Mouse (Mus musculus) heart, adult 2 months (tissue): ENCODE data around the gene Ninj1.

Source experiments
- CTCF ChIP-seq: fragments of 200-600 bp; IDR thresholded peaks from 2 replicates; pipeline ENCODE4 v1.8.1; 2022; ENCODE audit warnings: antibody characterized with exemption, mild to moderate bottlenecking, moderate library complexity
- EP300 ChIP-seq: fragments of 200-500 bp; IDR thresholded peaks from 2 replicates; pipeline ENCODE4 v1.6.1; 2011; ENCODE audit warnings: low read depth, low read length, control low read depth; ENCODE audit not compliant: insufficient read depth
- POLR2A ChIP-seq: fragments of 200-500 bp; IDR thresholded peaks from 2 replicates; pipeline ENCODE4 v1.6.1; 2011; ENCODE audit warnings: mild to moderate bottlenecking, low read depth, low read length, control low read depth; ENCODE audit not compliant: insufficient read depth

DNA sequence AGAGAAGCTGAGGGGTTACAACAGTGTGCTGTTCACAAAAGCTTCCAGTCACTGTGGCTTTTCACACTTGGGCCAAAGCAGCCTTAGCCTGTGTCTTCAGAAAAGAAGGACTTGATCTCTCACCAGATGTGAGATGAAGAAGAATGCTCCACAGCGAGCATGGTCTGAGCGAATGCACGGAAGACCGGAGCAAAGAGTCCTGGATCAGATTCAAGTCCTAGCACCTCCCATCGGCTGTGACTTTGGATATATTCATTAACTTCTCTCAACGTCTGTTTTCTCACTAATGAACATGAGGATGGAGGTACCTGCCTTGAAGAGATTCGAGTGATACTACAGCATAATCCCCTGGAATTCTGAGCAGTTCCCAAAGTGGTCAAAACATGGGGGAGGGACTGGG lies 32.7 kb upstream of the Ninj1 start:
- TF ChIP-seq POLR2A (no peak), CTCF (no peak), EP300 (no peak)
